Mouse (Mus musculus) midbrain, embryonic 11.5 days (tissue): ENCODE results near the gene Scnn1g. TPM values are rescaled to one million over a fixed set of nuclear protein-coding genes. Genes with fewer than 3 reads are reported as not detected.

Experiments
- ATAC-seq: fragments of 200-750 bp; cut with Nextera tagmentation; 2 replicates; pipeline ENCODE4 v1.8.0; 2017; ENCODE audit warnings: moderate TSS enrichment, moderate library complexity; ENCODE audit not compliant: low FRiP score
- DNase-seq: peaks from one replicate; pipeline ENCODE4 v3.0.0; 2015; ENCODE audit warnings: low spot score; ENCODE audit errors: missing footprints
- H3K27ac ChIP-seq: fragments of 300-500 bp; sonication (generic); 2 replicates; pipeline ENCODE4 v1.5.1; 2014; ENCODE audit warnings: low read depth, low read length
- H3K27me3 ChIP-seq: fragments of 300-500 bp; sonication (generic); 2 replicates; pipeline ENCODE4 v1.6.1; 2014; ENCODE audit warnings: mild to moderate bottlenecking, low read length, moderate library complexity, mixed read lengths; ENCODE audit not compliant: control insufficient read depth, insufficient read depth
- H3K36me3 ChIP-seq: fragments of 300-500 bp; sonication (generic); 2 replicates; pipeline ENCODE4 v1.6.1; 2014; ENCODE audit warnings: mild to moderate bottlenecking, low read length, moderate library complexity, mixed read lengths; ENCODE audit not compliant: control insufficient read depth, insufficient read depth
- H3K4me1 ChIP-seq: fragments of 300-500 bp; sonication (generic); 2 replicates; pipeline ENCODE4 v1.6.1; 2014; ENCODE audit warnings: low read length; ENCODE audit not compliant: control insufficient read depth, insufficient read depth
- H3K4me2 ChIP-seq: fragments of 300-500 bp; sonication (generic); 2 replicates; pipeline ENCODE4 v1.6.1; 2014; ENCODE audit warnings: mild to moderate bottlenecking, moderate library complexity
- H3K4me3 ChIP-seq: fragments of 300-500 bp; sonication (generic); 2 replicates; pipeline ENCODE4 v1.5.1; 2014; ENCODE audit warnings: low read depth, low read length
- H3K9ac ChIP-seq: fragments of 300-500 bp; sonication (generic); 2 replicates; pipeline ENCODE4 v1.6.1; 2014; ENCODE audit warnings: low read length
- H3K9me3 ChIP-seq: fragments of 300-500 bp; sonication (generic); 2 replicates; pipeline ENCODE4 v1.6.1; 2016; ENCODE audit warnings: low read length; ENCODE audit not compliant: control insufficient read depth
- WGBS: fragments of 180-500 bp; shearing (Covaris S2); extraction: QIAGEN DNeasy Blood & Tissue Kit; methylation state at CpG from one replicate; pipeline ENCODE4 v1.1.7; 2014; 5-methylcytosine and 5-hydroxymethylcytosine counted together
- polyA plus RNA-seq: library from polyadenylated mRNA; unstranded; fragments of >200 nt; fragmentation: Nextera tagmentation; extraction: Ambion mirVana; gene quantifications from 2 replicates; pipeline ENCODE4 v1.2.1, GENCODE M21; 2014

The Scnn1g gene
- polyA plus RNA-seq, 1 experiment from 2014 or later, result not detected

GRCm38 (mm10) chr7:121797781-121798180, 63.5 kb downstream of the Scnn1g start:
- Histone ChIP-seq H3K36me3 (no peaks in the 10 kb centered on the region), H3K4me3 (no peak overlapping the region), H3K9ac (no peak overlapping the region), H3K4me1 (no peaks in the 10 kb centered on the region), H3K27ac (no peak overlapping the region), H3K27me3 (no peaks in the 10 kb centered on the region), H3K4me2 (no peak overlapping the region), H3K9me3 (no peaks in the 10 kb centered on the region)
- ATAC-seq (no peak), DNase-seq (no peak)
- 82% methylated on average over 9 of the region's 9 CpGs for WGBS

DNA sequence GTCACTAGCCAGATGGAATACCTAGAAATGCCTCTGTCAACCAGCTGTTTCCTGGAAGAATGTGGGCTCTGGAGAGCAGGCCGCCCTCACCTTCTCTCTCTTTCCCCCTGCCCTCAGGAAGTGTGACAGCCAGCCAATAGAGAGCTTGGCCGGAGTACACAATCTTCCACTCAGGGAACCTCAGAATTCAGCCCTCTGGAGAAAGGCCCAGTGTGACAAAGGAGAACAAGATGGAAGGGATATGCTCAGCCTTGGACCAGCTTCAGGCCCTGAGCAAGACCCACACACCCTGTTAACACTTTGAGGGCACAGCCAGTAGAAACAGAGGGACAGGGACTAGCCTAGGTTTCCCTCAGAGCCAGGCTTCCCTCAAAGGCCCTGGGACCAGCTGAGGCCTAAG, 68.2 kb downstream of the Scnn1g start:
- ATAC-seq (no peak), DNase-seq (no peak)
- Histone ChIP-seq H3K4me2 (no peak overlapping the region), H3K4me3 (no peak overlapping the region), H3K27ac (no peak overlapping the region), H3K9ac (no peak overlapping the region), H3K36me3 (no peaks in the 10 kb centered on the region), H3K9me3 (no peaks in the 10 kb centered on the region), H3K27me3 (no peaks in the 10 kb centered on the region), H3K4me1 (no peaks in the 10 kb centered on the region)
- WGBS, result 79% methylated on average over 2 of the region's 2 CpGs

GRCm38 (mm10) chr7:121803011-121803410, 68.7 kb downstream of the Scnn1g start:
- Histone ChIP-seq H3K9ac (no peak overlapping the region), H3K9me3 (no peaks in the 10 kb centered on the region), H3K27me3 (no peaks in the 10 kb centered on the region), H3K4me1 (no peaks in the 10 kb centered on the region), H3K27ac (no peak overlapping the region), H3K36me3 (no peaks in the 10 kb centered on the region), H3K4me3 (no peak overlapping the region), H3K4me2 (no peak overlapping the region)
- ATAC-seq (no peak), DNase-seq (no peak)
- WGBS, result 91% methylated on average over 4 of the region's 4 CpGs

DNA sequence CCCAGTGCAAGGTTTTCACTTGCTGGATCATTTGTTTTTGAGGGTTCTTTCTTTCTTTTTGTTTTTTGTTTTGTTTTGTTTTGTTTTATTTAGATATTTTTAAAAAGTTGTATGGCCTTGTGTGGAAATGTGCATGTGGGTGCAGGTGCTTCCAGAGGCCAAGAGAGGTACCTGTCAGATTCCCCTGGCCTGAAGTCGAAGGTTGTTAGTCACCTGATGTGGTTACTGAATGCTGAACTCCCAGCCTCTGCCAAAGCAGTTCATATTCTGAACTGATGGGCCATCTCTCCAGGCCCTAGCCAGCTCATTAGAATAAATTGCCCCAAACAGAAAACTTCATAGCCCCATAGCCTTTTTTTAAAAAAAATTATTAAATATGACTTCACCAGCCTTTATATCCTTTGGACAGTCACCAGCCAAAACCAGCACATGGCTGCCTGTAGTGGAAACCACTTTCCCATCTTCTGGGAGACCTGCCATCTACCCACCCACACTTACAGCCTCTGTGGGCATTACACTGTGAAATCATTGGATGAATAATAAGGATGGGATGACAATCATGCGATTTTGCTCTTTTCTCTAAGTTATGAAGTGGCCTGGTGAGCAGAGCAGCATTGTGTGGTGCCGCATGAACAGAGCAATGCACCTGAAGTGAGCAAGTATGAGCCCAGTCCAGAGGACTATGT, 71.7 kb downstream of the Scnn1g start:
- ATAC-seq (no peak), DNase-seq (no peak)
- H3K27ac ChIP-seq, result no peak overlapping the region
- 78% methylated on average over 3 of the region's 3 CpGs for WGBS
- H3K36me3 ChIP-seq, result no peaks in the 10 kb centered on the region
- H3K9me3 ChIP-seq, result no peaks in the 10 kb centered on the region
- no peaks in the 10 kb centered on the region for H3K4me1 ChIP-seq
- H3K4me3 ChIP-seq, result no peak overlapping the region
- no peak overlapping the region for H3K9ac ChIP-seq
- H3K27me3 ChIP-seq, result no peaks in the 10 kb centered on the region
- no peak overlapping the region for H3K4me2 ChIP-seq

DNA sequence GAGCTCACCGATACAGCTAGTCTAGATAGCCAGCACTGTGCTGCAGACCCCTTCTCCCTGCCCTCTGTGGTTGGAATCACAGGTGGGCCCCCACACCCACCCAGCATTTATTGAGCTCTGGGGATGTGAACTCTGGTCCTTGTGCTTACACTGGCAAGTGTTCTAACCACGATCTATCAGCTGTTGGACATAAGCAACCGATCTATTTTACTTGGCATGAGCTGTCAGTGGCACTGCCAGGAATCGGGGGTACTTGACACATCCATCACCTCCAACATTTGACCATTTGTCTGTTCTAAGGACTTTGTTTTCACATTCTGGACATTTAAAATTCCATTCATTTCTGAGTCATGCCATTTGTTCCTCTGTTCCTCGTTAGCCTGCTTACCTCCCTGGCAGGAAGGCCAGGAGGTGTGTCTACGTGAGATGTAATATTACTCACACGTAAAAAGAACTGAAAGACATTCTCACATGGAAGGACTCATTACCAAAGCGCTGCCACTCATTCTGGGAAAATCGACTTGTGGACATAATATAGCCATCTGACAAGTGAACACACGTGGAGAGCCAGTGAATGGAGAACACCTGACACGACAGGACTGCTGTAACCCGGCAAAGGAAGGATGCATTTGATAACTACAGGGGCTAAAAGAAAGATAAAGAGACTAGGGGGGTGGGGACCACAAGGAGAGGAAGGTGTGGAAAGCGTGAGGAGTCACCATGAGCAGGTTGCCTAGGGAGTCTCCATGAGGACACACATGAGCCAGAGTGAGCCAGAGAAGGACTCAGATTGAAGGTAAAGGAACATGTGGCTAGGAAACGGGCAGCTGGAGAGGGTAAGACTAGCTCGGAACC, 73.7 kb downstream of the Scnn1g start:
- no peak overlapping the region for H3K4me3 ChIP-seq
- no peak overlapping the region for H3K4me2 ChIP-seq
- no peak for ATAC-seq
- no peak overlapping the region for H3K27ac ChIP-seq
- H3K9me3 ChIP-seq, result no peaks in the 10 kb centered on the region
- no peak overlapping the region for H3K9ac ChIP-seq
- 87% methylated on average over 15 of the region's 15 CpGs for WGBS
- DNase-seq, result no peak
- H3K36me3 ChIP-seq, result no peaks in the 10 kb centered on the region
- H3K27me3 ChIP-seq, result no peaks in the 10 kb centered on the region
- H3K4me1 ChIP-seq, result no peaks in the 10 kb centered on the region

Other genes with a start within 250 kb of the Scnn1g start
- gene Usp31, start 27.2 kb upstream of the Scnn1g start, polyA plus RNA-seq, result 3.9 and 4.2 TPM in 2 replicates
- gene Scnn1b, start 130.6 kb downstream of the Scnn1g start, polyA plus RNA-seq, result not detected in 2 replicates
- 14.5 and 19.1 TPM in 2 replicates for gene Cog7, start 247.2 kb downstream of the Scnn1g start, polyA plus RNA-seq